Mouse (Mus musculus) neural tube, embryonic 14.5 days (tissue): ENCODE data around the gene Pgk1. TPM values are rescaled to one million over a fixed set of nuclear protein-coding genes. Genes with fewer than 3 reads are reported as not detected.
A peak's percentile ranks its signal among the peaks of the same experiment; 100 is the strongest.
"Not testable (repeated sequence)": the region's sequence is repeated elsewhere in the genome, so short reads cannot be mapped to it uniquely, and the experiment has no call there.

Source experiments
- ATAC-seq: fragments of 200-750 bp; cut with Nextera tagmentation; 2 replicates; pipeline ENCODE4 v1.8.0; 2017; ENCODE audit warnings: low read depth, mild to moderate bottlenecking, moderate TSS enrichment, moderate library complexity
- H3K27ac ChIP-seq: fragments of 300-500 bp; sonication (generic); 2 replicates; pipeline ENCODE4 v1.5.1; 2014; ENCODE audit warnings: low read depth, mild to moderate bottlenecking, control low read depth, low read length, moderate library complexity, mixed read lengths
- H3K27me3 ChIP-seq: fragments of 300-500 bp; sonication (generic); 2 replicates; pipeline ENCODE4 v1.6.1; 2014; ENCODE audit warnings: low read length; ENCODE audit not compliant: control insufficient read depth, insufficient read depth
- H3K36me3 ChIP-seq: fragments of 300-500 bp; sonication (generic); 2 replicates; pipeline ENCODE4 v1.6.1; 2014; ENCODE audit warnings: low read length, mixed read lengths; ENCODE audit not compliant: control insufficient read depth, insufficient read depth
- H3K4me1 ChIP-seq: fragments of 300-500 bp; sonication (generic); 2 replicates; pipeline ENCODE4 v1.6.1; 2014; ENCODE audit warnings: low read length; ENCODE audit not compliant: control insufficient read depth, insufficient read depth
- H3K4me2 ChIP-seq: fragments of 300-500 bp; sonication (generic); 2 replicates; pipeline ENCODE4 v1.6.1; 2014; ENCODE audit warnings: mild to moderate bottlenecking, low read depth, low read length, control low read depth
- H3K4me3 ChIP-seq: fragments of 300-500 bp; sonication (generic); 2 replicates; pipeline ENCODE4 v1.5.1; 2014; ENCODE audit warnings: low read depth, low read length, control low read depth, mixed read lengths
- H3K9ac ChIP-seq: fragments of 300-500 bp; sonication (generic); replicated peaks from 2 replicates; pipeline ENCODE4 v1.6.1; 2014; ENCODE audit warnings: low read depth, mild to moderate bottlenecking, control low read depth, low read length, mixed read lengths
- H3K9me3 ChIP-seq: fragments of 300-500 bp; sonication (generic); 2 replicates; pipeline ENCODE4 v1.6.1; 2016; ENCODE audit warnings: low read length; ENCODE audit not compliant: control insufficient read depth
- WGBS: fragments of 180-500 bp; shearing (Covaris S2); extraction: QIAGEN DNeasy Blood & Tissue Kit; methylation state at CpG from one replicate; pipeline ENCODE4 v1.1.7; 2014; 5-methylcytosine and 5-hydroxymethylcytosine counted together
- polyA plus RNA-seq: library from polyadenylated mRNA; unstranded; fragments of >200 nt; fragmentation: Nextera tagmentation; extraction: Ambion mirVana; gene quantifications from 2 replicates; pipeline ENCODE4 v1.2.1, GENCODE M21; 2014

The Pgk1 gene
- polyA plus RNA-seq, 1 experiment from 2014 or later, result 275 TPM

- not testable (repeated sequence) for H3K9ac ChIP-seq, H3K4me2 ChIP-seq, H3K4me1 ChIP-seq, H3K27ac ChIP-seq, H3K27me3 ChIP-seq, H3K9me3 ChIP-seq, H3K36me3 ChIP-seq, ATAC-seq, H3K4me3 ChIP-seq
- 94% methylated on average over 6 of the region's 6 CpGs for WGBS
Measured at GRCm38 (mm10) chrX:106194361-106194760, 7.5 kb downstream of the Pgk1 start.

DNA sequence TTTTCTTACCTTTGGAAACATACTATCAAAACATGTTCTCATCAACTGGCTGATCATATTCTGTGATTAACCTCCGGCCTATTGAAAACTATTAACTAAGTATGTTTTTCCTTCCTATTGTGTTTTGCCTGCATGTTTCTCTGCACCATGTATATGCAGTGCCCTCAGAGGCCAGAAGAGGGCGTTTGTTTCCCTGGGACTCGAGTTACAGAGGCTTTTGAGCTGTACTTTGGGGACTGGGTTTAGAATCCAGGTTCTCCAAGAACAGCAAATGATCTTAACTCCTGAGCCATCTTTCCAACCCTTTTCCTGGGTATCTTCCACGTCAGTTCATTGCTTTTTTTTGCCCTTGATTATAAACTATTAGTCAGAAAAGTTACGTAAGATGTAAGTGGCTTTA, 10.4 kb downstream of the Pgk1 start:
- H3K4me3 ChIP-seq, result no peak overlapping the region
- H3K9ac ChIP-seq, result no peak overlapping the region
- no peaks in the 10 kb centered on the region for H3K9me3 ChIP-seq
- H3K27me3 ChIP-seq, result no peaks in the 10 kb centered on the region
- no peak overlapping the region for H3K4me2 ChIP-seq
- 71% methylated on average over 5 of the region's 5 CpGs for WGBS
- H3K4me1 ChIP-seq, result no peaks in the 10 kb centered on the region
- H3K36me3 ChIP-seq, result no peaks in the 10 kb centered on the region; the same call in 1 of the 2 replicates
- no peak overlapping the region for H3K27ac ChIP-seq
- no peak for ATAC-seq

- Histone ChIP-seq H3K4me1 (no peaks in the 10 kb centered on the region), H3K9ac (no peak overlapping the region), H3K9me3 (no peaks in the 10 kb centered on the region), H3K27ac (no peak overlapping the region), H3K27me3 (no peaks in the 10 kb centered on the region), H3K4me3 (no peak overlapping the region), H3K4me2 (no peak overlapping the region), H3K36me3 (no peaks in the 10 kb centered on the region; the same call in 1 of the 2 replicates)
- 84% methylated on average over 5 of the region's 5 CpGs for WGBS
- ATAC-seq, result no peak
Measured at GRCm38 (mm10) chrX:106198904-106199303, 12.0 kb downstream of the Pgk1 start.

- Histone ChIP-seq H3K4me2 (no peak overlapping the region), H3K36me3 (no peaks in the 10 kb centered on the region), H3K4me1 (no peaks in the 10 kb centered on the region), H3K27me3 (no peaks in the 10 kb centered on the region), H3K9me3 (no peaks in the 10 kb centered on the region), H3K9ac (no peak overlapping the region), H3K4me3 (no peak overlapping the region), H3K27ac (no peak overlapping the region)
- 88% methylated on average over 2 of the region's 2 CpGs for WGBS
- ATAC-seq, result no peak
Measured at GRCm38 (mm10) chrX:106209100-106209499, 22.2 kb downstream of the Pgk1 start.

GRCm38 (mm10) chrX:106219171-106220032, 32.5 kb downstream of the Pgk1 start:
- Histone ChIP-seq H3K9ac (peak overlapping the region; percentile 69), H3K4me2 (peak overlapping the region; percentile 45), H3K27ac (peak overlapping the region; percentile 89), H3K36me3 (no peaks in the 10 kb centered on the region), H3K27me3 (no peaks in the 10 kb centered on the region), H3K9me3 (no peaks in the 10 kb centered on the region), H3K4me3 (peak overlapping the region; percentile 52), H3K4me1 (no peaks in the 10 kb centered on the region)
- peak; percentile 96 for ATAC-seq
- WGBS, result 25% methylated on average over 59 of the region's 60 CpGs

GRCm38 (mm10) chrX:106221058-106221457, 34.2 kb downstream of the Pgk1 start, which contains the start of gene Taf9b:
Gene Taf9b, minus strand, starts transcription at chrX:106221158.
- no peaks in the 10 kb centered on the region for H3K9me3 ChIP-seq
- H3K27ac ChIP-seq, result peak within 1 kb of the TSS; percentile 89
- no peak for ATAC-seq
- peak within 1 kb of the TSS; percentile 69; the same call in 1 of the 2 replicates for H3K9ac ChIP-seq
- H3K4me3 ChIP-seq, result peak within 1 kb of the TSS; percentile 52
- 92% methylated on average over 25 of the region's 25 CpGs for WGBS
- H3K4me2 ChIP-seq, result peak within 1 kb of the TSS; percentile 45
- H3K27me3 ChIP-seq, result no peaks in the 10 kb centered on the region
- H3K4me1 ChIP-seq, result no peaks in the 10 kb centered on the region
- H3K36me3 ChIP-seq, result no peaks in the 10 kb centered on the region

Other genes starting within 250 kb of the Pgk1 start
- gene Magt1, start 175.2 kb upstream of the Pgk1 start, polyA plus RNA-seq, result 17.1 and 27.3 TPM in 2 replicates
- 426 and 493 TPM in 2 replicates for gene Cox7b, start 171.4 kb upstream of the Pgk1 start, polyA plus RNA-seq
- gene Atp7a, start 159.8 kb upstream of the Pgk1 start, polyA plus RNA-seq, result 12.3 and 19.9 TPM in 2 replicates
- gene Tlr13, start 43.9 kb upstream of the Pgk1 start, polyA plus RNA-seq, result 0.08 and 0.18 TPM in 2 replicates
- 22.2 and 24.7 TPM in 2 replicates for gene Taf9b, start 34.1 kb downstream of the Pgk1 start, polyA plus RNA-seq
- not detected in 2 replicates for gene Fnd3c2, start 68.3 kb downstream of the Pgk1 start, polyA plus RNA-seq